Mouse (Mus musculus) kidney, adult 8-10 months (tissue): ENCODE measurements around the gene Mtfr1l.
"Not testable (repeated sequence)": the region's sequence is repeated elsewhere in the genome, so short reads cannot be mapped to it uniquely, and the experiment has no call there.

Source experiments
- DNase-seq, 2 experiments: peaks; one replicate each; pipeline ENCODE4 v3.0.0; 2022

The Mtfr1l gene

GRCm38 (mm10) chr4:134515614-134516013, 19.6 kb downstream of the Mtfr1l start:
- no peak for DNase-seq

DNA sequence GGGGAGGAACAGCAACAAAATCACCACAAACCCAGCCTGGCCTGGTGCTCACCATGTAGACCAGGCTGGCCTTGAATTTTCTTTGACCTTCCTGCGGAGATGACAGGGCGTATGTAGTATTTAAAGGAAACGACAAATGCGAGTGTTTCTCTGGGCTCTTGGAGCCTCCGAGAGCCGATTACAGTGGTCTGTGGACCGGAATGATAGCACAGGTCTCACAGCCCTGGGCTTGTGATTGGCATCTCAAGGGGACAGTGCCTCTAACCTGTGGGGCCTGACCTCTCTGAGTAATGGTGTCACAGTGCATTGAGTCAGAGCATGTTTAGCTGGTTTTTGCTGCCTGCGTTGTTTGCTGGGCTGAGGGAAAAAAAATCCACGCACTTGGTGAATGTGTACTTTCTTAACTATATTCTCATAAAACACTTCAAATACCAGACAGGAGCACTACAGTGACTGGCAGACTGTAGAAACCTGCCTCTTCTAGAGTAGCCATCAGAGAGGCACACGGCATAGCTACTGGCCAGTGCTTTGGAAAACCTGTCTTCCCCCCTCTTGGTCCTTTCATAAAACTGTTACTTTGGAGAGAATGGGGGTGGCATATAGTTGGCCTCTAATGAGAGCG, 20.8 kb downstream of the Mtfr1l start:
- no peak for DNase-seq

DNA sequence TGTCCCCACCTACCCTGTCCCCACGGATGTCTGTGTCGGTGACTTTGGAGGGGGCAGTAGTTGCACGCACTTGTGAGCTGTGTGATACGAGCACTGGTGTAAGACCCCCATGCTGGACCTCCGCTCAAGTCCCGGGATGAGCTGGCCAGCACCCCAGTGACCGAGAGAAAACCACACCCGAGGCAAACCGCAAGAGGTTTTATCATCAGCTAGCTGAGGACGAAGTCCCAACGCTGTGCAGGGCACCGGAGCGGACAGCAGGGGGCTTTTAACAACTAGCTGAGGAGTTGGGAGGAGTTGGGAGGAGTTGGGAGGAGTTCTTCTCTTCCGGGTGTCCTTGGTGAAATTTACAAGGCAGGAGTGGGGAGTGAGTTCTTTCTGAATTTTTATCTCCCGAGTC, 22.4 kb downstream of the Mtfr1l start:
- peak; percentile 68 to 78 for DNase-seq

DNA sequence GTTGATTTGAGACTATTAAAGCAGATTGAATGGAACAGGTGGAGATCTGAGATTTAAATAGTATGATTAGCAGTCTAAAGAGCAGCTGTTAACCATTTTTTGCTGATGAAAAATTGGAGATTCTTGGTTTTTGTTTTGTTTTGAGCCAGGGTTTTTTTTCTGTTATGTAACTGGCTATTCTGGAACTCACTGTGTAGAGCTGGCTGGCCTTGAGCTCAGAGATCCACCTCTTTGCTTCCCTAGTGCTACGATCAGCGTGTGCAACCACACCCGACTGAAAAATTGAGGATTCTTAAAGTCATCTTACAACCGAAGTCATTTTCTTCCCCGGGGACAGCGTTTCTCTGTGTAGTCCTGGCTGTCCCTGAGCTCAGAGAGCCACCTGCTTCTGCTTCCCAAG, 23.5 kb downstream of the Mtfr1l start:
- DNase-seq = no peak

GRCm38 (mm10) chr4:134510845-134511411, 24.3 kb downstream of the Mtfr1l start, which contains the start of gene Aunip:
Aunip (plus strand) TSS chr4:134510999.
- DNase-seq = peak; percentile 88 to 91

- no peak for DNase-seq
These were observed 24.8 kb downstream of the Mtfr1l start for GRCm38 (mm10) chr4:134510396-134510795.

- no peak for DNase-seq
These were observed 28.5 kb downstream of the Mtfr1l start for GRCm38 (mm10) chr4:134506713-134507112.

DNA sequence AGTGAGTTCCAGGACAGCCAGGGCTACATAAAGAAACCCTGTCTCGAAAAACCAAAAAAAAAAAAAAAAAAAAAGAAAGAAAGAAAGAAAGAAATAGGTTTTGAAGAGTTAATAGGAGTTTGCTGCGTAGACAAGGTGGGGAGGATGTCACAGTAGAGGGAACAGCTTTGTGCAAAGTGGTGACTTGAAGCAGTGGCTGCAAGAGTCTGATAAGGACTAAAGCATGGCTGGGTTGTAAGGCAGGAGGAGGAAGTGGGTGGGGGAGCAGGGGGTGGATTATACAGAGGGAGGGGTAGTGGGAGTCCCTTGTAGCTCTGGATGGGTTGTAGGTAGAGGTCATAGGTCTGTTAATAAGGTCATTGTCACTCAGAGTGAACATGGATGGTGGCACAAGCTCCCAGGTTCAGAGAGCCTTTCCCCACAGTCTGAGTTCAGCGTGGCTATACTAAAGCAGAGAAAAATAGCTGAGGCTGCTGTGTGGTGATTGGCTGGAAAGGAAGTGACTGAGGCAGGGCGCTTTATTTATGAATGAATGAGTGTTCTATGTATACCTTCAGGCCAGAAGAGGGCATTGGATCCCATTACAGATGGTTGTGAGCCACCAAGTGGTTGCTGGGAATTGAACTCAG, 29.1 kb downstream of the Mtfr1l start:
- DNase-seq = no peak

DNA sequence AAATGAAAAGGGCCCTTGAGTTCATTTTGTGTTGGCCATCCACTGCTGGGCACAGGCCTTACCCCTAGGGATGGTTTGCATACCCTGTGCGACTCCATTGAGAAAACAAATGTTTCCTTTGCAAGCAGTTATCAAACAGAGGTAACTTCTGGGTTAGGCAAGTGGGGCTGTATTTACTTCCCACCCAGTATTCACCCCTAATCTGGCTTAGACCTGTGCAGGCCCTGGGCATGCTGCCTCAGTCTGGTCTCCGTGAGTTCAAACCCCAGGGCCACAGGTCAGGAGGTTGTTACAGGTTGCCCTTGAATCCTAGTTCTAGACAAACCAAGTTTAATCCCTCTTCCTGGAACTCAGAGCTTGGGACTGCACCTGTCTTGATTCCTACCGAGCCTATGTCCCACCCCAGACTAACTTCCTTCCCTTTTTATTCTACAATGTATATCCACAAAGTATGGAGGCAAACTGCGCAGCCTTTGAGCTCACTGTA, 29.8 kb downstream of the Mtfr1l start:
- DNase-seq = no peak

- no peak for DNase-seq
These were observed 31.4 kb downstream of the Mtfr1l start for GRCm38 (mm10) chr4:134503686-134504357.

DNA sequence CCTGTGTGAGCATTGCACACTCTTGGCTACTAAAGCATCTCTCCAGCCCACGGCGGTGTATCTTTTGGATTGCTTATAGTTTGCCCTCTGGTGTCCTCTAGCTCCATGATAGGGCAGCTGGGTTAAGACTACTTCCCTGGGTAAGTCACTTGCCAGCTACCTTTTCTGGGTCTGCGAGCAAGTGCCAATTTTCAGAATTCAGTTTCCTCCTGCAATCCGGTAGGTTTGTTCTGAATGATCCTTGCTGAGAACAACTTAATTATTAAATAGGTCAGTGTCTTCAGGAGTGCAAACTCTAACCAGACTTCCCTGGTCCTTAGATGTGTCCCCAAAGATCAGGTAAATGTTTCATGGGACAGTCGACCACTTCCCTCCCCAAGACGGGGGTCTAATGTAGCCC, 34.1 kb downstream of the Mtfr1l start:
- DNase-seq = no peak

DNA sequence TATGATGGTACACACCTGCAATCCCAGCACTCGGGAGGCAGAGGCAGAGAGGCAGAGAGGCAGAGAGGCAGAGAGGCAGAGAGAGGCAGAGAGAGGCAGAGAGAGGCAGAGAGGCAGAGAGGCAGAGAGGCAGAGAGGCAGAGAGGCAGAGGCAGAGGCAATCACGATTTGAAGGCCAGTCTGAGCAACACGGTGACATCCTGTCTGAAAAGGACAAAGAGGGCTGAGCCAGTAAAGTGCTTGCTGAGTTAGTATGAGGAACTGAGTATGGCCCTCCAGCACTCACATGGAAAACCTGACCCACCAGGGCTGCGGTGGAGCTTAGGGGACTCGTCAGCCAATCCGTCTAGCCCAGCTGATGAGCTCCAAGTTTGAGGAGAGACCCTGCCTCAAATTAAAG, 36.2 kb downstream of the Mtfr1l start:
- DNase-seq = not testable (repeated sequence)

DNA sequence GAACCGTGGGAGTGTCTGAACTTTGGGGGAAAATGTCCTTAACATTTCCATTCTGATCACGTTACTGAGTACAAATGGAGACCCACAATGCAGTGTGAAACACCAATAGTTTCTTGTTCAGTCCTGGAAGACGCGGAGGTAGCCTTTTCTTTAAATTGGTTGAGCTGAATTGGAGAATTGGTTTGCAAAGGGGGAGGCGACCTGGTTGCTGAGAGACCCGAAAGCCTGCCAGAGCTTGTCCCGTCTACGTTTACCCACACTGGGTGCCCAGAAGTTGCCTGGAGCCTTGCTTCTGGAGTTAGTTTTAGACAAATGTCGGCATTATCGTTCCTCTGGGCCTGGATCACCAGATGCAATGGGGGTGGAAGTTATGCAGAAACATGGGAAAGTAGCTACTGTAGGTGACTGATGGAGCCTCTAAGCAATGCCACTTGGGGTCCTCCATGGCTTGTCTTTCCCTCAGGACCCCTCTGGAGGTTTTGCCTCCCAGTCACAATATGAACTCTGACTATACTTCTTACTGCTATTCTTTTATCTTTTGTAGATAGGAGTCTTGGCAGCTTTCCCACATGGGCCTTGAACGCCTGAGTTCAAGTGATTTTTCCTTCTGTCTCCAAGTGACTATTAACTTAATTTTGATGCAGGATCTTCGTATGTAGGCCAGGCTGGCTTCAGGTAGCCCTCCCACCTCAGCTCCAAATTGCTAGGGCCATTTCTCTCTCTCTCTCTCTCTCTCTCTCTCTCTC, 37.0 kb downstream of the Mtfr1l start:
- no peak for DNase-seq

DNA sequence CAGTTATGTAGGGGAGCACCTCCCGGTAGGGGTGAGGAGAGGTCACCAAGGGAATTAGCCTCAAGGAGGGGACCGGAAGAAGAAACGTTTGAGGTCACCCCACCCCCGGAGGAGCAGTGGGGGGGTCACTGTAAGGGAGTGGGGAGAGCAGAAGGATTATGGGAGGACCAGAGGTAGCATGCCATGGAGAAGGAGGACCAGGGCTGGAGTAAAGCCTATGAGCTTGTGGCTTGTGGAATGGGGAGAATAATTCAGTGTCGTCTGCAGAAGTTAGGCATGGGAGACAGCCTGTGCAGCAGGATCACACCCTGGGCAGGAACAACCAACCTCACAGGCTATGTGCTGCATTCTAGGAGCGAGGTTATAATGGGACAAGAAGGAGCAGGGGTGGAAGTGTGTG, 38.0 kb downstream of the Mtfr1l start:
- DNase-seq = no peak

DNA sequence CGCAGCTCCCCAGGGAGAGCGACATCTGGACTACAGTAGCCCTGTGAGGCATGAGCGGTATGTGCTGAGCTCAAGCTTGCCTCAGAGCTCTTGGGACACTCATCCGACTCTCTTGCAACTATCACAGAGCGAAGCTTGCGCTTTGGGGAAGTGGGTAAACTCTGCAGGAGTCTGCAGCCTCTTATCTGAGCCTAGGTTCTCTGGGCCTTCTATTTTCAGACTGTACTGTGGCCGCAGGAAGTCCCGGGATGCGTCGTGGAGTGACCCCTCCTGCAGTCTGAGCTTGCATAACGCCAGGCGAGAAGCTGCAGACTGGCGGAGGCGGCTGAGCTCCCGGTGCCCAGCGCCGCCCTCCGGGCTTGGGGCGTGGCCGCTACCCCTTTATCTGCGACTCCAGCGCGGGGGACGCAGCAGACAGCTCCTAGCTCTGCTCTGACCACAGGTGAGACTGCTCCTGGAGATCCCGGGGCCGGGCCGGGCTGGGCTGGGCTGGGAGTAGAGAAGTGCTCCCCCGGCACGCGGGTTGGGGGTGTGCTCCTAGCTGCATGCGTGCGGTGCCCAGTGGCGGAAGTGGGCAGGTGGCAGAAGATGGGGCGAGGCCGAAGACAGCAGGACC, 38.5 kb downstream of the Mtfr1l start, which contains the start of gene Paqr7:
Gene Paqr7 (plus strand): TSS at position 103 of the 616 bp plus-strand sequence.
- DNase-seq = peak; percentile 83 to 87

DNA sequence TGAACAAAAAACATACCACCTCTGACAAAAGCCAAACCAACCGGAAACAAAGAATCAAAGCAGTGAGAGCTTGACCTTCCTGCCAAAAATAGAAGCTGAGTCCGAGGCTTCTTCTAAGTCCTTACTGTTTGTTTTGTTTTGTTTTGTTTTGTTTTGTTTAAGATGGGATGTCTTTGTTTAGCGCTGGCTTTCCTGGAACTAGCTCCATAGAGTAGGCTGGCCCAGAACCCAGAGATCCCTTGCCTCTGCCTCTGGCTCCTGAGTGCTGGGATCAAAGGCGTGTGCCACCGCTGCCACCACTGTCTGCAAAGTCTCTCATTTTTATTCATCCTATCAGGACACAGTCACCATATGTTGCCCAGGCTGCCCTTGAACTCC, 39.7 kb downstream of the Mtfr1l start:
- no peak for DNase-seq

DNA sequence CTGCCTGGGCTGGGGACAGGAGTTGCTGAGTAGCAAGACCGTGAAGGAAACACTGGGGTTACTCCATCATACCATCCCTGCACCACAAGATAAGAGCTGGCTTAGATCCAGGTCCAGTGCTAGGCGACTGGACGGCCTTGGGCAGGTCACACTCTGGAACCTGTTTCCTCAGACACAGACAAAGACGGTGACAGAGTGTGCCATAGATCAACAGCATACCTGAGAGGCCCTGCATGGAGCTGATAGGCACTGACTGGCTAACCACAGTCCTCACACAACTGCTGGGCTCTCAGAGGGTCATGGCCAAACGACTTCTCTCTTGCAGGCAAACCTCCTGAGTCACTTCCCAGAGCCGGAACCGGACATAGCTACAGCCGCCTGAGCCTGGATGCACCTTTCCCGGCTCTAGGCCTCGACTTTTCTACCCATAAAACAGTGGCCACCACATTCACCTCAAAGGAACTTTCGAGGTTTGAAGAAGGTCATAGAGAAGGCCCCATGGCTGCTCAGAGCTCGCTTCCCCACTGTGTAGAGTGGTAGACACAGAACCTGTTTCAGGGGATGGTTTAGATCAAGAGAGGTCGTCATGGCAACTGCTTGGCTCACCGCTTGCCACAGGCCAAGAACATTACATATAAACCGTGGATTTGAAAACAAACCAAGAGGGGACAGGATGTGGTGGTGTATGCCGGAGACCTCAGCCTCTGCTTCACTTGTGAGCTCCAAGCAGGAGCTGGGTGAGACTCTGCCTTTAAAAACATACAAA, 40.2 kb downstream of the Mtfr1l start:
- DNase-seq = no peak

GRCm38 (mm10) chr4:134494161-134494560, 41.0 kb downstream of the Mtfr1l start:
- DNase-seq = not testable (repeated sequence)

DNA sequence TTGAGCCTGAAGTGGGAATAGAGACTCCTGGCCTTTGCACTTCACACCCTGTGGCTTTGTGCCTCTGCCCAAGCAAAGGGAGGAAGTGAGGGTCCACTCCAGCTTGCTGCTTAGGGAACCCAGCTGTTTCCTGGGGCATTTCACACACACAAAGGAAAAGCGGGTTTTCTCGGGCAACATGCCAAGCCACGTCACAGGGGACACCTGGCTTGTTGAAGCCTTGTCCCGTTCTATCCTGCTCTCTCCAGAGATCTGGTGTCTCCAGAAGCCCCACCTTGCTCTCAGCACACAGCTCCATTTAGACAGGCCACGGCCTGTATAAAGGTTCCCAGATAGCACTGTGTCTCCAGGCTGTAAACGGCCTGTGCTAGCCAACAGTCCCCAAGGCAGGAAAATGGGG, 43.5 kb downstream of the Mtfr1l start:
- DNase-seq = no peak

DNA sequence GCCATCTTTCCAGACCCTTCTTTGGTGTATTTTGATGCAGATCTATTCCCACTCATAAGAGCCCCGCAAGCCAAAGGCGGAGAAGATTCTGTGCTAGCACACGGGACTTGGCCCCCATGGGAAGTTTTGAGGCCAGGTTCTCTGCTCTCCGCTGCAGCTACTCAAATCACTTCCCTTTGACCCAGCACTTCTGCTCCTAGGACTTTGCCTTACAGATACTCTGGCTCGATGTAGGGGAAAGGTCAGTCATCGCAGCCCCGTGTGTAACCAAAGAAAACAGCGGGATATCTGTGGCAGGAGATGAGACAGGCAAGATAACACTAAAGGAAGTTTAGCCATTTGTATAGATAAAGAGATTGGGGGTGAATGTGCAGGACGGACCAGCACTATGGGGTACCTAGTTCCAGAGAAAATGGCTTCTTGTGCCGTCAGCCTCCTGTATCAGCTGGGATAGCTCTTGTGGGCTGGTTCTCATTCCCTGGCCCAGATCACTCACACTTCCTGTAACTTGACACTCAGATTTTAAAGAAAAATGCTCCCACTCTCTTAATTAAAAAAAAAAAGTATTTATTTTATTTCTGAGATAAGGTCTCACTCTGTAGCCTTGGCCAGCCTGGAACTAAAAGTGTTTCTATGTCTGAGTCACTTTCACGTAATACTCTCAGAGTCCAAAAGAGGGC, 45.1 kb downstream of the Mtfr1l start:
- DNase-seq = peak; percentile 68 to 75

- no peak for DNase-seq
These were observed 47.0 kb downstream of the Mtfr1l start for GRCm38 (mm10) chr4:134488211-134488610.
